Mouse (Mus musculus): ENCODE measurements around the gene Fxyd7.
A peak's percentile ranks its signal among the peaks of the same experiment; 100 is the strongest.

Fxyd7 gene

DNA sequence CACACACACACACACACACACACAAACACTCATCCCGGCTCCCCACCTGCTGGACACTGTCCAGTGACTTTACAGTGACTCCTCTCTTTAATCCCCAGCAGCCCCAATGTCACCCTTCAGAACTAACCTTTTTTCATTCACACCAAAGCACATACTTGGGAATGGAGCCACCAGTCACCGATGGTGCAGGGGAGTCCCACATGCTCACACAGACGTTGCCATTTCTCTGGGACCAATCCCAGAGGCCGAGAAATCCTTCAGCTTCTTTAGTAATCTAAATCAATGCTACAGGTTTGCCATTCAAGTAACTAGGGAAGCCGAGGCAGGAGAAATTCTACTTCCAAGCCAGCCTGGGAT lies 23.4 kb upstream of the Fxyd7 start:
- no peak for DNase-seq

DNA sequence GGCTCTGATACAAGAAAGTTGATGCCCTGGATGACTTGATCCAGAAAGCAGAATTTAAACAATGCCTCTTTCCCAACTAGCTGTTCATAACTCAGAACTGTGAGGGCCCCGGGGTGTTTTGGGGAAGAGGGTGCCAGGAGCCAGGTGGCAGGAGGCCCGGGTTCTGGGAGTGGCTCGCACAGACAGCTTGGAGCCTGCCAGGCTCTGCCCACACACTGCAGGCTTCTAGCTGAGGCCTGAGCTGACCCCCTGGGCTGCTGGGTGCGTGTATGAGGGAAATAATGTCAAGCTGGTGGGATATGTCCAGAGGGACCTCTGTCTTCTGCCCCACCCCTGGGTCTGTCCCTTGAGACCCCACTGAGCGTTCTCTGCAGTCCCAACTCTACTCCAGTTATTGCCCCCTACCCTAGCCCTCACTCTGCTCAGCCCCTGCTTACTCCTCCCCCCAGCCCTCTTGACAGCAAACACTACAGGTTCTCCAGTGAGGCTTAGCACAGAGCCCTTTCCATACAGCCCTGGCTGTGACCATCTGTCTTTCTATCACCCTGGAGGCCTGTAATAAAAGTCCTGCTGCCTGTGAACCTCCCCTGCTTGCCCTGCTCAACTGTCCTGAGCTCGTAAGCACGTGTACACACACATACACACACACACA lies 22.9 kb upstream of the Fxyd7 start:
- peak; percentile 70 for DNase-seq

DNA sequence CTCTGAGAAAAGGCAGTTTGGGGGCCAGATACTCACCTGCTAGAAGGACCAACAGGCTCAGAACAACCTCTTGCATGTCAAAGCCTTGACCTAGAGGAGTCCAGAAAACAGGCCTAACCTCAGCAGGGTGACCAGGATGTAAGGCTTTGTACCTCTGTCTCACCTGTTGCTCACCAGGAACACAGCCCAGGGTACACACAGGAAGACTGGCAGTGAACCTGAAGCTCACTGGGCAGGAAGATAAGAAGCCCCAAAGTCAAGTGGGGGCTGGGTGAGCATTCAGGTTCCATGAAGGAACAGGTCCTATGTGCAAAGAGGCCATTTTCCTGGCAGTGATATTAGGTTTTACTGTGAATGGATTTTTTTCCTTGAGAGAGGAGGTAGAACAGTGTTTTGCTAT lies 22.3 kb upstream of the Fxyd7 start:
- DNase-seq: peak; percentile 50

DNA sequence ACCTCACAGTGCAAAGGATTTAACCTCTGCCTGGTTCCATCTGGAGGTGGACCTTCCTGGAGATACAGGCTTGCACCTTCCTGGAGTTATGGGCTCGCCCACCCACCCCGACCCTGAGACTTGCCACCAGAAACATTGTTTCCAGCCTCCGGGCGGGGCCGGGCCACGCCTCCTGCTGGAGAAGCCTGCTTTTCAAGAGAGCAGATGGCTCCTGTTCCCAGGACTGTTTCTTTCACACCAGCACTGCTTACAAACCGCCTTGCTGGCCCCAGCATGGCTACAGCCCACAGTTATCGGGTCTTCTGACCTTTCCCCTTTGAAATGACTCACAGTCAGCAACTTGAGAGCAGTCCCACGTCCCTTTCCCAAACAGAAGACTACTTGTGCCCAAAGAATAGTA lies 21.1 kb upstream of the Fxyd7 start:
- peak; percentile 46 for DNase-seq

DNA sequence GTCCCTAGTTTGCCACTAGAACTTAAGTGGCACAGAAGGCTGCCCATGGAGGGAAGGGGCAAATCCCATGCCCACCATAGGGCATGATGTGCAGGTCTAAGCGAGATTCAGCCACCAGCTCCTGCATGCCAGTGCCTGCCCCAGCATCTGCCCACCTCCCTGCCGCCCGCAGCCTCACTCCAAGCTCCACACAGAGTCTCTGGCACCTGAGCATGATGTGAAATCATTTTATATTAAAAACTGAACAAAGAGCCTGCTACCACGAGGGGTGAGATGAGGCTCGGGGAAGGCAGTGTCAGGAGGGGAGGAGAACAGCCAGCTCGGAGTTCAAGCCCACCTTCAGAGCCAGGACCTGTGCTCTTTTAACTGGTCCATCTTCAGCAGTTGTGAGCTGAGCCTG lies 19.1 kb upstream of the Fxyd7 start:
- DNase-seq: peak; percentile 60

DNA sequence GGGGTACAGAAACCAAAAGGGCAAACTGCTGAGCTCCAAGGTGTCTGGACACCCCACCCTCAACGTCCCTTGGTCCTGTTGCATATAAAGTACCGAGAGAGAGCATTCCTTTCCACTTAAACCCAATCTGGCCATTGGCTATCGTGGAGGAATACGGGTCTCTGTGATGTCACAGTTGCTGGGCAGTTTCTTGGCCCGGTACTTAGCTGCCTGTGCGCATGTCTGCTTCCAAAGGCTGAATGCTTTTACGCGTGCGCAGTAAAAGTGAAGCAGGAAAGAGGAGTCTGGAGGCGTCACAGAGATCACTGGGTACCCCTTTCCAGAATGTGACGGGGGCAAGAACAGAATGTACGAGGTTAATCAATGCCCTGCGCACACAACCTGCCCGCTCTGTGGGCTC lies 18.2 kb upstream of the Fxyd7 start:
- DNase-seq: peak; percentile 67

DNA sequence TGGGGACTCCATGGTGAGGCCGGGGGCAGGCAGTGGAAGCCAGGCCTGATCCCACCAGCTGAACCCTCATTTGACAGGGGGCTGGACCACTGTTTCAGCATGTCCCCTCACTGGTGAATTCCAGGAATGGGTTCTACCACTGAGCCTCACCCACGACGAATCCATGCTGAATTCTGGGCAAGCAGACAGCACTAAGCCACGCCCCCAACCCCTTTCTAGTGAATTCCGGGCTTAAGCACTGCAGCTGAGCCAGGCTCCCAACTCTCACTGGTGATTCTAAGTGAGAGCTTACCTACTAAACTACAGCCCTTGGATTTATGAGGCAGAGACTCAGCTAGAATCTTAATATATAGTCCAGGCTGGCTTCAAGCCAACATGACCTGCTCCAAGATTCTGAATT lies 16.6 kb upstream of the Fxyd7 start:
- DNase-seq: peak; percentile 31

DNA sequence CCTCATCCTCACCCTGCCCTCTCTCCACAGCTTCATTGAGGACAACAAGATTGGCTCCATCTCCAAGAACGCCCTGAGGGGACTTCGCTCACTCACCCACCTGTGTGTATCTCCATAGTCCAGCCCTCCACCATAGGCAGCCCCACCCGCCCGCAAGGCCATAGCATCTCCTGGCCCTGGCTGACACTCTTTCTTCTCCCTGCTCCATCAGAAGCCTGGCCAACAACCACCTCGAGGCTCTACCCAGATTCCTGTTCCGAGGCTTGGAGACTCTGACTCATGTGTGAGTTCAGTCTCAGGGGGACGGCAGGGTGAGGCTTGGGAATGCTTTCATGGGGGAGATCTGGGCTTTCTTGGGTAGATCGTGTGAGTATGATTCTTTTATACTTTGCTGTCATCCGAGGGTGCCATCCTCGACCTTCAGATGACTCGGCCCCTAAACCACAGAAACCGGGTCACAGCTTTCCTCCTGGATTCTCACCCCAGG lies 11.8 kb upstream of the Fxyd7 start:
- no peak for DNase-seq

DNA sequence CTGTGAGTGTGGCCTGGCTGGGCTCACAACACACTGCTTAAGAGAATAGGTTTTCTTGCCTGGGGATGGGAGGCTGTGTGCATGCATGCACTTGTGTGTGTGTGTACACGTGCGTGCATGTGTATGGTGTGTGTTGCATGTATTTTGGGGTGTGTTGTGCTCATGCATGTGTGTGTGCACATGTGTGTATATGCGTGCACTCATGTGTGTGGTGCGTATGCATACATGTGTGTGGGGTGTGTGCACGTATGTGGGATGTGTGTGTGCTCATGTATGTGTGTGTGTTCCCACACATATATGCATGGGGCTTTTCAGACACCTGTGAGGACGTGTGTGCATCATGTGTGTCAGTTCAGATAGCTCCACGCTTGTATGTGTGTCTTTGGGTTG lies 9.3 kb upstream of the Fxyd7 start:
- no peak for DNase-seq

DNA sequence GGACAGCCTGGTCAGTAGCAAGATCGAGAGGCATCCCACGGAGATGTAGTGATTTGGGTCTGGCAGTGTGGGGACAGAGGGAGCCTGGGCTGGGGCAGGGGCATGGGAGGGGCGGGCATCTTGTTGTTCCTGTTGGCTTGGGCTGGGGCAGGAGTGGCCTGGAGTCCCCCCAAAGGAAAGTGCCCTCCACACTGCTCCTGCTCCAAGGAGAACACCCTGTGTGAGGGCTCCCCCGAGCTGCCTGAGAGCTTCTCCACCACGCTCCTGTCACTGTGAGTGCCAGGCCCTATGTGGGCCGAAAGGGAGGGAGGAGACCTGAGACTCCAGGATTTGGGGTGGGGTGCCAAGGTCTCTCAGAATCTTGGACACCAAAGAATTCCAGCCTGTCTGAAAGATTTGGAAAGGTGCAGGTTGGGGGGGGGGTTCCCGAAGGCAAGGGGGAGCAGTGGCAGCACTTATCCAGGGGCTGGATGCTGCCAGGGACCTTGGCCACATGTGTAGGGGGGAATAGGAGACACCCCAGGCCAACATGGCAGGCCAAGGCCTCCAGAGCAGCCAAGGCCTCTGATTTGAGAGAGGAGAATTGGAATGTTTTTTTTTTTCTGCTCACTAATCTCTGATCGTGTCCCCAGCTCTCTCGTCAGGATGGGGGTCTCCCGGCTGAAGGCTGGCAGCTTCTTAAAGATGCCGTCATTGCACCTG lies 8.8 kb upstream of the Fxyd7 start:
- no peak for DNase-seq

DNA sequence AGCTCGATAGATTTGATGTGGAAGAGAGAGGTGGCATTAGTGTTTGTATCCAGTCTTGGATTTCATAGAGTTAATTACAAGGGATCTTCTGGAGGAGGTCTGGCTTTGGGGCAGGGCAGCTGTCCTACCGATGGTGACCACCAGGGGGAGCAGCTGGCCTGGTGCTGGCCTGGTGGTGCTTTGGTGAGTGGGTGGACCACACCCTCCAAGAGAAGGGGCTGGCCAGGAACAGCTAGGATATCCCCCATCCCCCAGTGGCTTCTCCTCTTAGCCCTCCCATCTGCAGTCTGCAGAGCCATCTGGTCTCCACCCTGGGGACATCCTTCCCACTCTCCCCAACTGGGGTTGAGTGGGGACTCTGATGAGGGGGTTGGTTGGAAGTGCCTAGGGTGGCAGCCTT lies 7.8 kb upstream of the Fxyd7 start, which contains the start of gene Lgi4:
Lgi4 (plus strand) TSS at position 235 of the 400 bp plus-strand sequence.
- DNase-seq: peak; percentile 82

DNA sequence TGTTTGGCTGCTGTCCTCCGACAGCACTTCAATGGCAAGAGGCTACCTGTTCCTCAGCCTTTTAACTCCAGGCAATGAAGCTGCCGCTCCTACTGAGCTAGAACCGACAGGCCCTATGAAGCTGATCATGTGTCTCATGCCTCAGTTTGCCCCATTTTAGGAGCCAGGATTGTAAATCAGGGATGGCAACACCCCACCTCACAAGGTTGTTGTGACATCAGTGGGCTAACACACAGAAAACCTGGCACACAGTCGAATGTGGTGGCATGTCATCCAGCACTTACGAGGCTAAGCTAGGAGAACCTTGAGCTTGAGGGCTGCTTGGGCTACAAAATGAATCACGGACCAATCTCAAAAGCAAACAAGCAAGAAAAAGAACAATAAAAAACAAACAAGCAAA lies 6.9 kb upstream of the Fxyd7 start:
- DNase-seq: no peak

DNA sequence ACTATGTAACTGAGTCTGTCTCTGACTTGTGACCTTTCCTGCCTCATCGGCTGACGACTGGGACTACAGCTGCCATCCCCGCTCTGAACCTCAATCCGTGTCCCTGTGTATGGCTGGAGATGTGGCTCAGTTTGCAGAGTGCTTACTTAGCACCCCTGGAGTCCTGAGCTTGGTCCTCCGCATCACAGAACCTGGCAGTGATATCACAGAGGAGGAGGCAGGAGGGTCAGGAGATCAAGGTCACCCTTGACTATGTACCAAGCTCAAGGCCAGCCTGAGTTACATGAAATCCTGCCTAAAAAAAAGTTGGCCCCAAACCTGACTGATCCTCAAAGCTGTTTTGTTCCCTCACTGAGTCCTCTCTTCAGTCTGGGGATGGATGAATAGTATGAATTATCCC lies 6.5 kb upstream of the Fxyd7 start:
- no peak for DNase-seq

DNA sequence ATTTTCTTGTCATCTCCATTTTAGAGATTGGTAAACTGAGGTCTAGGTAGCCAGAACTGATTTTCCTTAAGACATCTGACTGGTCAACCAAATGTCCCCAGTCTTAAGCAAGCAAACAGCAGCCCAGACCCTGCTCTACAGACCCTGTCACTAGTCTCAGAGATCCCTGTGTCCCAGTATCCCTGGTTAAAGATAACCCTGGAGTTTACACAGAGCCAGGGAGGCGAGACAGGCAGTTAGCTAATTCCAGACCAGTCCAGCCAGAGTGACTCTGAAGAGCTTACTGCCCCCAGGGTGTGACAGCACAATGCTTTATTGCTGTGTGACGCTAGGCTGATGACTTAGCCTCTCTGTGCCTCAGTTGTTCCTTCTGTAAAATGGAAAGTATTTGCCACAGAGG lies 5.8 kb upstream of the Fxyd7 start, which contains the start of gene Fxyd1:
Fxyd1 (minus strand) TSS at position 129 of the 400 bp plus-strand sequence.
- no peak for DNase-seq

DNA sequence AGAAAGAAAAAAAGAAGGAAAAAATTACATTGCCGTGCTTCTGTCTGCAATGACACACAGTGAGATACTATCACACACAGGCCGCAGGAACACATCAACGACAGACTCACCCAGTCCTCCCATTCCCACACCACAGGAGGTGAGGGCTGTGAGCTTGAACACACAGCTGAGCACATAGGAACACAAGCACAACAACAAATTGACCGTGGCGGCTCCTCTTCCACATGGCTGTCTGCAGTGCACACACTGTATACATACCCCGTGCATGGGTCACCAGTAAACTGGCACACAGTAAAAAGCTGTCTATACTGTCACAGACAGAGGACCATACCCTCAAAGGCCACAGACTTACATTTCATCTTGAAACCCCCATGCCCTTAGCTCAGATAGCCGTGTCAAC lies 5.2 kb upstream of the Fxyd7 start:
- DNase-seq: no peak

DNA sequence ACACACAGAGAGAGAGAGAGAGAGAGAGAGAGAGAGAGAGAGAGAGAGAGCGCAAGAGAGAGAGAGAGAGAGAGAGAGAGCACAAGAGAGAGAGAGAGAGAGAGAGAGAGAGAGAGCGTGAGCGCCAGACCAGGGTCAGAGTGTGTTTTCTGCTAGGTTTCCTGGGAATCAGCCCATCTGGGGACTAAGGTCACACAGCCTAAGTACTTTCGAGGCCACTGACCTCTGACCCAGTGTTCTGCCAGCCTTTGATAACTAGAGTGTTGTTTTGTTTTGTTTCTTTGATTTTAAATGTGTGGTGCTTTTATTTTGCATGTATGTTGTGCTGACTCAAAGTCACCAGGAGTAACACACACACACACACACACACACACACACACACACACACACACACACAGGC lies 4.6 kb upstream of the Fxyd7 start:
- DNase-seq: no peak

DNA sequence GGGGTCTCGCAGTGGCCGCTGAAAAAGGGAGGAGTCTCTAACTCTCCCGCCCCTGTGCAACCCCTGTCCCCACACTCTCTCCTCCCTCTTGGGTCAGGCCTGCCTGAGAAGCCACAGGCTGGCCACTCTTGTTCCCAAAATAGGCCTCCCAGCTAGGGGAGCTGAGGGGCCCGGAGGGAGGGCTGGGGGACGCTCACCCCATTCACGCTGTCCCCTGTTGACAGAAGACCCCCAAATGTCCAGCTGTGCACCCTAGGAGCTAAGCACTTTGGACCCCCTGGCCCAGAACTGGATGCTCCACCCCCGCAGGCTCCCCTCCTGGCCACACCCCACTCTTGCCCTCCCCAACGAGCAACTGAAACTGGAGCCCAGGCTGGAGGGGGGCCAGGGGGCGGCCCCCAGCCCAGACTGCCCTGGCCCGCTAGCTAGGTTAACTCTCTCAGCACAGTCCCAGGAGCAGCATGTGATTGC lies 4.1 kb upstream of the Fxyd7 start:
- peak; percentile 67 for DNase-seq

DNA sequence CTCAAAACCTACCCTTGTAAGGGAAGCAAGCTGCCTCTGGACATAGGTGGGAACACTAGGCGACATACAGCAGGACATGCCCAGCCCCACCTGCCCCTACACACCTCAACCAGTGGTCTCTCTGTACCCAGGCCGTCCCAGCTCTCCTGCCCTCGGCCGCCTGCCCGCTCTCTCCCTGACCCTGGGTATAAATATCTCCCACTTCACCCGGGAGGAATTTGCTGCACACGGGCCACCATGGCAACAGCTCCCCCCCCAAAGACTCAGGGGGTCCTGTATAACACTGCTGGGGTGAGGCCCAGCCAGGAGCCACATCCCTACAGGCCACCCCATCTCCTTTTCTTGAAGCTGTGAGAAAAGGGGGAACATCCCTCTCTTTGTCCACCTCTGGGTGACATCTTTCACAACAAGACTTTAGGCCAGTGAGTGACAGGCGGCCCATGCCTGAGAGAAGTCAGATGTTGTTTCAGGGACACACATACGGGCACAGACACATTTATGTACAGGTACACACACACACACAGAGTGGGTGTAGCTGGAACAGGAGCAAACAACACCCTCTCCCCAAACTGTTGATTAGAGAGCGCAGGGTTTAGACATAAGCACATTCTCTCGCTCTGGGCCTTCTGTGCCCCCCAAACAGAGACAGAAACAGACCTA lies 3.5 kb upstream of the Fxyd7 start:
- DNase-seq: no peak

DNA sequence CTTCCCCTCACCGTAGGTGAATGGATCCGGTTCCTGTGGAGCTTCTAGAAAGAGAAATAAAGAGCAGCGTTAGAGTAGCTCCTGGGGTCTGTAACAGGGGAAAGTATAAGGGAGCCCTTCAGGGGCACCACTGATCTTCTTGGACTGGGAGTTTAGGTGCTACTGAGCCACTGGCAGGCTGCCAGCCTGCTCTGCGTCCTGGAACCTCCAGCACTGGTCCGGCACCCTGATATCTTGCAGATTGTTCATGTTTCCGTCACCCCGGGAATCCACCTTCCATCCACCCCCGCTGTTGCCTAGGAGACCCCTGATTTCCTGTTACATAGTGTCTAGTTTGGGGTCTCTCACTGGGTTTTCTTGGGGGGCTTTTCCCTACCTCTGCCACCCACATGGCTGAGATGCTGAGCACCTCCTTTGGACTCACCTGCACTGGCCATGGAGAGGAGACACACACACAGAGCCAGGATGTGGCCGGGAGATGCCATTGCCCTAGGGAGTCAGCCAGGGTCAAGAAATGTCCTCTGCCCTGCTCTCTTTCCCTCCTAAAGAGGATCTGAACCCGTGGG lies 2.7 kb upstream of the Fxyd7 start:
- peak; percentile 72 for DNase-seq

DNA sequence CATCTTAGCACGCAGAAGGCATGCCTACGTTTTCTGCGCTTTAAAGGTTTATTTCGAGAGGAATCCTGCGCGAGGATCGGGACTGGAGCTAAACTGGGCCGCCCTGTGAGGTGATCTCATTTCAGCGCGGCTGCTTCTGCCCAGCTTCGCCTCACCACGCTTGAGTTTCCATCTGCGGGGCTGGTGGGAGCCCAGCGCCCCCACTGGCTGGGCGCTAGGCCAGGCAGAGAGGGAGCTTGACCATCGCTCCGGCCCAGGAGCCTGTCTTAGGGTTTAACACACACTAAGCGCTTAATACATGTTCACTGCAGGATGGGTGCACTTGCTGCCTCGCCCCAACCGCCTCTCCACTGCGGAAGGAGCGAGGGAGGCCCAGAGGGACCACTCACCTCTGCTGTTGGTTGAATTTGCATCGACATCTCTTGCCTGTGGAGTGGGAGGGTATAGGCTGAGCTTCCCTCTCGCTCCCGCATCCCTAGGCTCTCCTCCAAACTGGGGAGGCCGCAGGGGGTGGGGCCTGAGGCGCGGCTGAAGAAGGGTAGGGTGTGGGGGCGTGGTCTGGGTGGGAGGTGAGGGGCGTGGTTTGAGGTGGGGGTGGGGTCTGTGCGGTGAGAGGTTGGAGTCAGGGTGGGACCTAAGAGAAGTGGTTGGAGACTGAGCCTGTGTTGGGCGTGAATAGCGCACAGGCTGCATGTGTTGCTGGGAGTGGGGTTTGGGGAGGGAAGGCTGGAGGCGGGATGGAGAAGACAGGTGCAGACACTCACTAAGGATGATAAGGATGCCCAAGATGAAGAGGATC lies 1.6 kb upstream of the Fxyd7 start:
- peak; percentile 90 for DNase-seq

DNA sequence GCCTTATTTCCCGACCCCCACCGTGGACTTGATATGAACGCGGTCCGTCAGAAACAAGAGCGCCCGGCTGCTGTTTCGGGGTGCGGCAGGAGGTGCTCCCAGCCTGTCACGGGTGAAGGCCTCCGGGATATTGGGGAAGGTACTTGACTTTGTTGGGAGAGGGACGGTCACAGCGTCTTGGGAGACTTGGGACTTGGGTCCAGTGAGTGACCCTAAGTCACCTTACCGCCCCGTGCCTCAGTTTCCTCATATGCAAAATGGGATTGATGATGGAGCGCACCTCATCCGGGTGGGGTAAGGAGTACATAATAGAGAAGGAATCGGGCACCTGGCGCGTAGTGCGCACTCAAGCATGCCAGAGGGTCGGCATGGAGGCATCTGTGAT lies 976 bp upstream of the Fxyd7 start:
- DNase-seq: no peak

DNA sequence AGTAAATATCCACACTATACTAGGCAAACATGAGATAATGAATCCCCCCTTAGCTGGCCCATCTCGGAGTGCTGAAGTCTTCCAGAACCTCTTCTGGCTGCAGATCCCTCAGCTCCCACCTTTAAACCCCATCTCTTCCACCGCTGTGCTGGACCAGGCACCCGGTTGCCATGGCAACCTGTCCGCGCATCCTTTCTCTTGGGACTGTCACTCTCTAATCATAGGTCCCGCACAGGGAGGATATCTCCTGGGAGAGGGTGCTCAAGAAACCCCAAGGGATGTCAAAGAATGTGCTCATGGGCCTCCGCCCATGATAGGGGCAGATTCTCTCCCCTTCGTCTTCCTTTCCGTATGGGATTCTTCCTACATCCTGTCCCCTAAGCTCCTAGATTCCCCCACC lies 346 bp downstream of the Fxyd7 start:
- peak; percentile 72 for DNase-seq

DNA sequence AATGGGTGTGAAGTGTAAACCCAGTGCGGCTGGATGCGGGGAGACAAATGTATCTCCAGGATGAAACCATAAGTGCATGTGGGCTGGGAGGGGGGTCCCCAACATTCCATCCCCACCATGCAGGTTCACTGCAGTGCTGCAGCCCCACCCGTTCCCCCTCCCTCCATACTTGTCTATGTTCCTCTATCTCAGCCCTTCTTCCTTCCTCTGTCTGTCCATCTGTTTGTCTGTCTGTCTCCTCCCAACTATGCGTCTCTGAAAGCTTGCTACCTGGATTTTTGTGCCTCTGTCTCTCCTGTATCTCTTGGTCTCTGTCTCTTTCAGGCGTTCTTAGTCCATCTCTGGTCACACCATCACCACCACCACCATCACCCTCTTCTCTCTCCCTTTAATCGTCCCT lies 780 bp downstream of the Fxyd7 start:
- DNase-seq: no peak

All from cerebellum, adult 9-11 months (tissue).